Mouse (Mus musculus): Measurements from ENCODE around the gene Apol8. TPM values are rescaled to one million over a fixed set of nuclear protein-coding genes. Genes with fewer than 3 reads are reported as not detected.

Apol8 gene
- polyA plus RNA-seq, 2 experiments, result 12.7 to 43.9 TPM

GRCm38 (mm10) chr15:77798664-77799490, 42.1 kb upstream of the Apol8 start:
- Histone ChIP-seq H3K36me3 (replicated peaks; ENCODE audit: control insufficient read depth, insufficient read depth, low read depth) (peaks cover 29% of the 10 kb centered on the region), H3K27ac (no peak overlapping the region), H3K4me3 (ENCODE audit: insufficient read depth in 1 of 2, low read depth in 2 of 2, low read length in 2 of 2) (no peak overlapping the region), H3K9ac (replicated peaks) (no peak overlapping the region), H3K4me2 (ENCODE audit: low read depth) (no peak overlapping the region), H3K9me3 (ENCODE audit: control insufficient read depth, low read length) (no peaks in the 10 kb centered on the region), H3K27me3 (ENCODE audit: control insufficient read depth, insufficient read depth, low read length) (no peaks in the 10 kb centered on the region), H3K4me1 (replicated peaks; ENCODE audit: control insufficient read depth in 2 of 2, insufficient read depth in 2 of 2, low read length in 1 of 2) (peaks cover 5 to 25% of the 10 kb centered on the region in 2 experiments; a peak in 2 of 4 replicates)
- 0 out of 2 replicates have a peak, but pooled peaks have one; percentile 9 for ATAC-seq (ENCODE audit: insufficient read depth)
- WGBS (ENCODE audit: insufficient replicate concordance), result 37% methylated on average over 14 of the region's 14 CpGs
- TF ChIP-seq CTCF (IDR thresholded peaks at IDR 0.05; ENCODE audit: low read depth), result no peak
- no peak for TF ChIP-seq EP300 (IDR thresholded peaks at IDR 0.05; ENCODE audit: low read depth)
- no peak for DNase-seq (ENCODE audit: low read depth in 3 of 3, low spot score in 3 of 3)

GRCm38 (mm10) chr15:77797609-77798411, 41.0 kb upstream of the Apol8 start:
- no peak overlapping the region for H3K9ac ChIP-seq (replicated peaks)
- H3K36me3 ChIP-seq (replicated peaks; ENCODE audit: control insufficient read depth, insufficient read depth, low read depth), result peaks cover 26% of the 10 kb centered on the region
- DNase-seq (ENCODE audit: low read depth in 3 of 3, low spot score in 3 of 3) (no peak), ATAC-seq (ENCODE audit: insufficient read depth) (no peak)
- no peak overlapping the region for H3K27ac ChIP-seq
- no peaks in the 10 kb centered on the region for H3K9me3 ChIP-seq (ENCODE audit: control insufficient read depth, low read length)
- WGBS (ENCODE audit: insufficient replicate concordance), result 71% methylated on average over 14 of the region's 14 CpGs
- H3K27me3 ChIP-seq (ENCODE audit: control insufficient read depth, insufficient read depth, low read length), result no peaks in the 10 kb centered on the region
- TF ChIP-seq CTCF (IDR thresholded peaks at IDR 0.05; ENCODE audit: low read depth) (no peak), EP300 (IDR thresholded peaks at IDR 0.05; ENCODE audit: low read depth) (no peak)
- H3K4me2 ChIP-seq (ENCODE audit: low read depth), result no peak overlapping the region
- H3K4me3 ChIP-seq (ENCODE audit: insufficient read depth in 1 of 2, low read depth in 2 of 2, low read length in 2 of 2), result no peak overlapping the region
- H3K4me1 ChIP-seq (replicated peaks; ENCODE audit: control insufficient read depth in 2 of 2, insufficient read depth in 2 of 2, low read length in 1 of 2), result peaks cover 5 to 25% of the 10 kb centered on the region in 2 experiments; a peak in 2 of 4 replicates

GRCm38 (mm10) chr15:77796409-77797035, 39.7 kb upstream of the Apol8 start:
- H3K36me3 ChIP-seq (replicated peaks; ENCODE audit: control insufficient read depth, insufficient read depth, low read depth), result peaks cover 25% of the 10 kb centered on the region
- ATAC-seq (ENCODE audit: insufficient read depth), result no peak
- H3K4me1 ChIP-seq (replicated peaks; ENCODE audit: control insufficient read depth in 2 of 2, insufficient read depth in 2 of 2, low read length in 1 of 2), result peaks cover 5 to 23% of the 10 kb centered on the region in 2 experiments; a peak in 2 of 4 replicates
- no peaks in the 10 kb centered on the region for H3K9me3 ChIP-seq (ENCODE audit: control insufficient read depth, low read length)
- H3K4me2 ChIP-seq (ENCODE audit: low read depth), result no peak overlapping the region
- no peak overlapping the region for H3K27ac ChIP-seq
- no peak for DNase-seq (ENCODE audit: low read depth in 3 of 3, low spot score in 3 of 3)
- no peak overlapping the region for H3K4me3 ChIP-seq (ENCODE audit: insufficient read depth in 1 of 2, low read depth in 2 of 2, low read length in 2 of 2)
- TF ChIP-seq EP300 (IDR thresholded peaks at IDR 0.05; ENCODE audit: low read depth) (no peak), CTCF (IDR thresholded peaks at IDR 0.05; ENCODE audit: low read depth) (no peak)
- 93% methylated on average over 26 of the region's 26 CpGs for WGBS (ENCODE audit: insufficient replicate concordance)
- H3K27me3 ChIP-seq (ENCODE audit: control insufficient read depth, insufficient read depth, low read length), result no peaks in the 10 kb centered on the region
- H3K9ac ChIP-seq (replicated peaks), result no peak overlapping the region

- no peak overlapping the region for H3K4me2 ChIP-seq (ENCODE audit: low read depth)
- DNase-seq (ENCODE audit: low read depth in 3 of 3, low spot score in 3 of 3) (no peak), ATAC-seq (ENCODE audit: insufficient read depth) (no peak)
- H3K4me1 ChIP-seq (replicated peaks; ENCODE audit: control insufficient read depth in 2 of 2, insufficient read depth in 2 of 2, low read length in 1 of 2), result peaks cover 0 to 16% of the 10 kb centered on the region in 2 experiments; a peak in 2 of 4 replicates
- TF ChIP-seq EP300 (IDR thresholded peaks at IDR 0.05; ENCODE audit: low read depth), result no peak
- no peak for TF ChIP-seq CTCF (IDR thresholded peaks at IDR 0.05; ENCODE audit: low read depth)
- H3K36me3 ChIP-seq (replicated peaks; ENCODE audit: control insufficient read depth, insufficient read depth, low read depth), result peaks cover 35% of the 10 kb centered on the region
- no peaks in the 10 kb centered on the region for H3K27me3 ChIP-seq (ENCODE audit: control insufficient read depth, insufficient read depth, low read length)
- no peak overlapping the region for H3K9ac ChIP-seq (replicated peaks)
- H3K9me3 ChIP-seq (ENCODE audit: control insufficient read depth, low read length), result no peaks in the 10 kb centered on the region
- 83% methylated on average over 13 of the region's 13 CpGs for WGBS (ENCODE audit: insufficient replicate concordance)
- no peak overlapping the region for H3K4me3 ChIP-seq (ENCODE audit: insufficient read depth in 1 of 2, low read depth in 2 of 2, low read length in 2 of 2)
- no peak overlapping the region for H3K27ac ChIP-seq
These were observed 38.1 kb upstream of the Apol8 start for GRCm38 (mm10) chr15:77794908-77795356.
